Mouse (Mus musculus): Measurements from ENCODE around the gene Elk4.

- no peak for TF ChIP-seq CTCF (IDR thresholded peaks at IDR 0.05; ENCODE audit: low read depth)
- no peak for TF ChIP-seq EP300 (IDR thresholded peaks at IDR 0.05; ENCODE audit: low read depth)
These were observed 52.8 kb downstream of the Elk4 start for GRCm38 (mm10) chr1:132060036-132060769.
